In genomic region chr10:120201131-120201921, GRCm38 (mm10) we compare ENCODE assay signal across 8 mouse cellular contexts. TPM values are rescaled to one million over a fixed set of nuclear protein-coding genes. Genes with fewer than 3 reads are reported as not detected.
DNase-seq lines count a peak whose midpoint lies in the region; ATAC-seq lines count a peak whose summit lies in the region.

TSS of gene Tmbim4 (plus strand) at chr10:120201590.

- WGBS in heart, embryonic 15.5 days = 2% methylated on average over 65 of the region's 65 CpGs
- 2% methylated on average over 65 of the region's 65 CpGs for WGBS in liver, embryonic 16.5 days (ENCODE audit: insufficient replicate concordance)
- 1% methylated on average over 63 of the region's 65 CpGs for WGBS in neural tube, embryonic 11.5 days

- peak within 1 kb of the TSS; percentile 45 for H3K9ac ChIP-seq in heart, embryonic 15.5 days
- H3K9ac ChIP-seq in liver, embryonic 16.5 days (ENCODE audit: low read depth, low read length) = peak within 1 kb of the TSS; percentile 58
- H3K9ac ChIP-seq in neural tube, embryonic 11.5 days (ENCODE audit: low read length) = peak within 1 kb of the TSS; percentile 60

- no peaks in the 10 kb centered on the region; the same call in 1 of the 2 replicates for H3K9me3 ChIP-seq in erythroblast, embryonic 14.5 days (ENCODE audit: control insufficient read depth, low read length)
- no peaks in the 10 kb centered on the region for H3K9me3 ChIP-seq in heart, embryonic 15.5 days (replicated peaks)
- no peaks in the 10 kb centered on the region for H3K9me3 ChIP-seq in liver, embryonic 16.5 days (replicated peaks; ENCODE audit: control insufficient read depth, low read length)
- no peaks in the 10 kb centered on the region for H3K9me3 ChIP-seq in neural tube, embryonic 11.5 days (ENCODE audit: control insufficient read depth, low read length)

- H3K27ac ChIP-seq in heart, embryonic 15.5 days = no peak within 1 kb of the TSS
- peak within 1 kb of the TSS; percentile 53 for H3K27ac ChIP-seq in liver, embryonic 16.5 days (ENCODE audit: low read length)
- no peak within 1 kb of the TSS for H3K27ac ChIP-seq in neural tube, embryonic 11.5 days (ENCODE audit: low read depth, low read length)

- H3K36me3 ChIP-seq in erythroblast, embryonic 14.5 days (ENCODE audit: control insufficient read depth) = no peaks in the 10 kb centered on the region
- H3K36me3 ChIP-seq in heart, embryonic 15.5 days = no peaks in the 10 kb centered on the region
- no peaks in the 10 kb centered on the region for H3K36me3 ChIP-seq in liver, embryonic 16.5 days (ENCODE audit: control insufficient read depth, insufficient read depth)
- H3K36me3 ChIP-seq in neural tube, embryonic 11.5 days (ENCODE audit: control insufficient read depth, insufficient read depth, low read length) = no peaks in the 10 kb centered on the region

- H3K4me1 ChIP-seq in erythroblast, embryonic 14.5 days (ENCODE audit: control insufficient read depth) = peaks cover 17% of the 10 kb centered on the region
- H3K4me1 ChIP-seq in heart, embryonic 15.5 days (replicated peaks) = peaks cover 8% of the 10 kb centered on the region
- H3K4me1 ChIP-seq in liver, embryonic 16.5 days (ENCODE audit: control insufficient read depth, low read depth, low read length) = peaks cover 10% of the 10 kb centered on the region
- no peaks in the 10 kb centered on the region; the same call in 1 of the 2 replicates for H3K4me1 ChIP-seq in neural tube, embryonic 11.5 days (ENCODE audit: control insufficient read depth, insufficient read depth, low read length)

- peak within 1 kb of the TSS; percentile 99 for H3K4me2 ChIP-seq in heart, embryonic 15.5 days
- H3K4me2 ChIP-seq in liver, embryonic 16.5 days (ENCODE audit: low read depth, low read length) = peak within 1 kb of the TSS; percentile 97
- H3K4me2 ChIP-seq in neural tube, embryonic 11.5 days (ENCODE audit: low read depth) = peak within 1 kb of the TSS; percentile 84

- peak; percentile 57; the same call in 1 of the 2 replicates for ATAC-seq in heart, embryonic 15.5 days (replicated peaks; ENCODE audit: insufficient number of reproducible peaks, insufficient read depth, low FRiP score, low read depth)
- ATAC-seq in liver, embryonic 16.5 days (ENCODE audit: low read depth) = peak; percentile 85
- peak; percentile 69 for ATAC-seq in neural tube, embryonic 11.5 days (ENCODE audit: insufficient read depth, low FRiP score, low TSS enrichment)

- H3K27me3 ChIP-seq in erythroblast, embryonic 14.5 days (ENCODE audit: control insufficient read depth) = peaks cover 39% of the 10 kb centered on the region
- H3K27me3 ChIP-seq in heart, embryonic 15.5 days = peaks cover 9% of the 10 kb centered on the region; the same call in 1 of the 2 replicates
- H3K27me3 ChIP-seq in liver, embryonic 16.5 days (ENCODE audit: control insufficient read depth, insufficient read depth, low read depth, low read length) = peaks cover 12% of the 10 kb centered on the region
- H3K27me3 ChIP-seq in neural tube, embryonic 11.5 days (ENCODE audit: control insufficient read depth, insufficient read depth, low read length) = peaks cover 11% of the 10 kb centered on the region

- peak within 1 kb of the TSS; percentile 66 for H3K4me3 ChIP-seq in erythroblast, embryonic 14.5 days (replicated peaks)
- peak within 1 kb of the TSS; percentile 66 for H3K4me3 ChIP-seq in heart, embryonic 15.5 days
- H3K4me3 ChIP-seq in liver, embryonic 16.5 days (ENCODE audit: low read depth, low read length) = peak within 1 kb of the TSS; percentile 69
- H3K4me3 ChIP-seq in neural tube, embryonic 11.5 days (ENCODE audit: low read depth, low read length) = peak within 1 kb of the TSS; percentile 46

- peak; percentile 16 for DNase-seq in right cerebral cortex, adult 18-20 months
- DNase-seq in right cerebral cortex, postnatal 36 days (ENCODE audit: low spot score in 2 of 2) = no peak
- peak; percentile 80 for DNase-seq in kidney, postnatal 14 days
- DNase-seq in neural tube, embryonic 11.5 days (ENCODE audit: low spot score) = peak; percentile 55
- DNase-seq in testis, postnatal 14 days (ENCODE audit: low spot score) = peak; percentile 46

RNA-seq across cellular contexts. Expression of gene Tmbim4, which starts in this region (rescaled TPM):
- polyA plus RNA-seq in erythroblast, embryonic 14.5 days (2012) = 4.8 and 4.9 TPM in 2 replicates
- 103 and 110 TPM in 2 replicates for polyA plus RNA-seq in heart, embryonic 15.5 days (2015; fragmentation: Nextera tagmentation; extraction: Ambion mirVana)
- 75.4 and 81.2 TPM in 2 replicates for polyA plus RNA-seq in liver, embryonic 16.5 days (2015; fragmentation: Nextera tagmentation; extraction: Ambion mirVana)
- polyA plus RNA-seq in neural tube, embryonic 11.5 days (2014; fragmentation: Nextera tagmentation; extraction: Ambion mirVana) = 85.4 and 87.7 TPM in 2 replicates

Comparison
In these comparisons a context has a peak if more than half of its experiments do, and no peak if none do; other contexts are left out.
1. RNA of gene Tmbim4 (polyA plus RNA-seq): 103 to 110 TPM in heart, embryonic 15.5 days, 85.4 to 87.7 TPM in neural tube, embryonic 11.5 days and 75.4 to 81.2 TPM in liver, embryonic 16.5 days; 4.8 to 4.9 TPM in erythroblast, embryonic 14.5 days; every median in the first group is over 10 times any median in the second.
2. DNase-seq: peak in right cerebral cortex, adult 18-20 months (single experiment), kidney, postnatal 14 days (single experiment), neural tube, embryonic 11.5 days (single experiment) and testis, postnatal 14 days (single experiment); none in right cerebral cortex, postnatal 36 days (0 of 2).
3. Peak in every context shown above with its lines, with median percentiles within 50 percentile points of each other: H3K4me3 ChIP-seq, ATAC-seq, H3K4me2 ChIP-seq and H3K9ac ChIP-seq.